Mouse (Mus musculus) gastrocnemius, adult 2 months (tissue): ENCODE results near the gene Tm7sf3. TPM values are rescaled to one million over a fixed set of nuclear protein-coding genes. Genes with fewer than 3 reads are reported as not detected.
"Not testable (repeated sequence)": the region's sequence is repeated elsewhere in the genome, so short reads cannot be mapped to it uniquely, and the experiment has no call there.

ENCODE experiments used
- DNase-seq: peaks from one replicate; pipeline ENCODE4 v3.0.0; 2022
- H3K27ac ChIP-seq: fragments of 200-600 bp; 2 replicates; pipeline ENCODE4 v1.8.1; 2022; ENCODE audit warnings: mild to moderate bottlenecking
- H3K4me3 ChIP-seq: fragments of 200-600 bp; 2 replicates; pipeline ENCODE4 v1.8.1; 2022; ENCODE audit warnings: mild to moderate bottlenecking, moderate library complexity
- CTCF ChIP-seq: fragments of 200-600 bp; IDR thresholded peaks from 2 replicates; pipeline ENCODE4 v1.8.1; 2022; ENCODE audit warnings: antibody characterized with exemption, mild to moderate bottlenecking, moderate library complexity
- intact Hi-C: fragments of 180-260 bp; cut with DNase I; formaldehyde crosslinking; loops from one replicate; pipeline ENCODE4 v1.15.1; 2025
- total RNA-seq, 2 experiments: library from RNA; stranded (reverse); gene quantifications; 2 replicates each; pipeline ENCODE4 v1.2.3; 2021

Gene Tm7sf3
- total RNA-seq, 2 experiments from 2014 or later, result 5.7 to 7.8 TPM

DNA sequence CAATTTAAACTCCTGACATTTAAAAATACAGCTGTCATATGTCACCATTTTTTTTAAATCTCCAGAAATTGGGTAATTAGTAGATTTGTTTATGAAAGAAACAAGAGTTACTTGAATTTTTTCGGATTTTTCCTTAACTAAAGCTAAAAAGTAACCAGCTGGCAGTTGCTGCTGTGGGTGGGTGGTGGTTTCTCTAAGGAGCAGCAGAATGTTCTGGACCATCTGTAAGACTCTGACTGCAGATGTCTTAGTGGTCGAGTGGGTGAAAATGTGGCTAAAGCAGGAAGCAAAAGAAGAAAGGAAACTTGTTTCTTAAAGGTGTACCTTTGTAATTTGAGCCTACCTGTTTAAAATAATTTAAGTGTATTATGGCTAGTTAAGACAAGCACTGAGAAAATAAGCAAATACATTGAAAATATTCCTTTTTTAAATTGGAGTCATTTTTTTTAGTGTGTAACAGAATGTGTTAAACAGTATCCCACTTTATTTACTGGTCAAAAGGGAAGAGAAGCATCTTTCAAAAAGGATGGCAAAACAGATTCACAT lies 62.2 kb downstream of the Tm7sf3 start:
- no peak overlapping the region for H3K27ac ChIP-seq
- H3K4me3 ChIP-seq, result no peak overlapping the region
- intact Hi-C loops, result loop anchor here (5.0 kb wide), 1 partner anchor 173 kb away; no protein-coding TSS in a partner anchor
- no peak for TF ChIP-seq CTCF
- no peak for DNase-seq

GRCm38 (mm10) chr6:146578586-146578985 lies 64.0 kb downstream of the Tm7sf3 start:
- intact Hi-C loops, result loop anchor here (5.0 kb wide), 2 partner anchors 54 to 76 kb away; partner anchors contain the start of gene Itpr2
- peak overlapping the region; percentile 99 for H3K27ac ChIP-seq
- no peak for TF ChIP-seq CTCF
- H3K4me3 ChIP-seq, result peak overlapping the region; percentile 97
- DNase-seq, result no peak

DNA sequence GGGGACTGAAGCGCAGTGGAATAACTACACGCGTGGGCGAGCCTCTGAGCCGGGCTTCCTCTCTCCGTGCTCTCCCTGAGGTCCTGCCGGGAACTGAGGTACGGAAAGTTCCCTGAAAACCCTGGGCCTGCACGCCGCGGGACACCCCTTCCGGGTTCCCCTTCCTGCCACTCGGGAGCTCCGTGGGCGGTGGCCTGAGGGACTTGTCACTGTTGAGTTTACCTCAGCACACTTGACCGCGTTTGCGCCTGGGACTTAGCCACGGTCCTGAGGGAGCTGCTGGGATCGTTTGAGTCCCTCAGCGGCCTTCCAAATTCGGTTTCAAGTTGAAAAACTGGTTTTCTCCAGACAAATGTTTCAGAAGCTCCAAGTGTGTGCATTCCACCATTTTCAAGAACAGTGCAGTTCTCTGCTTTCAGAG lies 64.5 kb downstream of the Tm7sf3 start:
- peak overlapping the region; percentile 97 for H3K4me3 ChIP-seq
- TF ChIP-seq CTCF, result no peak
- H3K27ac ChIP-seq, result peak overlapping the region; percentile 99
- peak; percentile 81 for DNase-seq
- intact Hi-C loops, result loop anchor here (5.0 kb wide), 2 partner anchors 54 to 76 kb away; partner anchors contain the start of gene Itpr2

GRCm38 (mm10) chr6:146577310-146578109 lies 65.1 kb downstream of the Tm7sf3 start, which contains the start of gene Ints13:
TSS of gene Ints13 (minus strand) at chr6:146577835.
- peak; percentile 98 for DNase-seq
- Histone ChIP-seq H3K27ac (peak within 1 kb of the TSS; percentile 99), H3K4me3 (peak within 1 kb of the TSS; percentile 97)
- TF ChIP-seq CTCF, result peak; percentile 21; the same call in 1 of the 2 replicates
- intact Hi-C loops, result loop anchor here (5.0 kb wide), 2 partner anchors 55 to 75 kb away; partner anchors contain the start of gene Itpr2

GRCm38 (mm10) chr6:146576903-146577302 lies 65.7 kb downstream of the Tm7sf3 start, which contains the start of gene Fgfr1op2:
TSS of gene Fgfr1op2 (plus strand) at chr6:146577203.
- intact Hi-C loops, result loop anchor here (5.0 kb wide), 2 partner anchors 55 to 75 kb away; partner anchors contain the start of gene Itpr2
- Histone ChIP-seq H3K27ac (peak within 1 kb of the TSS; percentile 99), H3K4me3 (peak within 1 kb of the TSS; percentile 97)
- no peak for DNase-seq
- no peak for TF ChIP-seq CTCF

GRCm38 (mm10) chr6:146572073-146572472 lies 70.6 kb downstream of the Tm7sf3 start:
- intact Hi-C loops, result no loop called here
- no peak overlapping the region for H3K4me3 ChIP-seq
- no peak for TF ChIP-seq CTCF
- no peak for DNase-seq
- no peak overlapping the region for H3K27ac ChIP-seq

GRCm38 (mm10) chr6:146562461-146562860 lies 80.2 kb downstream of the Tm7sf3 start:
- intact Hi-C loops, DNase-seq, H3K4me3 ChIP-seq, H3K27ac ChIP-seq: not testable (repeated sequence)

Other genes starting within 250 kb of the Tm7sf3 start
- gene Itpr2, start 140.6 kb downstream of the Tm7sf3 start, total RNA-seq, result 1 to 10 TPM; 7.4 to 9.9 TPM
- gene Fgfr1op2, start 65.6 kb downstream of the Tm7sf3 start, total RNA-seq, result 10 to 100 TPM; 53.6 to 61.2 TPM
- gene Ints13, start 65.0 kb downstream of the Tm7sf3 start, total RNA-seq, result 10 to 100 TPM; 14.4 to 18.8 TPM
- 10 to 100 TPM; 35.7 to 44.7 TPM for gene Med21, start 277 bp downstream of the Tm7sf3 start, total RNA-seq
- gene Stk38l, start 82.2 kb upstream of the Tm7sf3 start, total RNA-seq, result 10 to 100 TPM; 11.4 to 11.8 TPM
- under 1 TPM; 0.50 to 0.99 TPM for gene Arntl2, start 153.2 kb upstream of the Tm7sf3 start, total RNA-seq
- gene Smco2, start 207.3 kb upstream of the Tm7sf3 start, total RNA-seq, result not detected
- 10 to 100 TPM; 40.3 to 44.8 TPM for gene Ppfibp1, start 245.7 kb upstream of the Tm7sf3 start, total RNA-seq